Mouse (Mus musculus) ES-CJ7 (cell line): ENCODE results near the gene Zc2hc1b.

Experiments used
- DNase-seq: peaks from one replicate; pipeline ENCODE4 v3.0.0; 2011; ENCODE audit warnings: low read depth, low spot score

Zc2hc1b gene

GRCm38 (mm10) chr10:13172798-13173221, 5.0 kb downstream of the Zc2hc1b start:
- no peak for DNase-seq

GRCm38 (mm10) chr10:13171461-13171860, 6.4 kb downstream of the Zc2hc1b start:
- DNase-seq = no peak

- no peak for DNase-seq
Measured at GRCm38 (mm10) chr10:13170739-13171448, 6.9 kb downstream of the Zc2hc1b start.

- no peak for DNase-seq
Measured at GRCm38 (mm10) chr10:13168461-13168860, 9.4 kb downstream of the Zc2hc1b start.

GRCm38 (mm10) chr10:13162031-13162430, 15.8 kb downstream of the Zc2hc1b start:
- no peak for DNase-seq

GRCm38 (mm10) chr10:13160913-13161312, 16.9 kb downstream of the Zc2hc1b start:
- DNase-seq = no peak

GRCm38 (mm10) chr10:13155377-13155776, 22.4 kb downstream of the Zc2hc1b start:
- no peak for DNase-seq

- no peak for DNase-seq
Measured at GRCm38 (mm10) chr10:13152811-13153364, 24.9 kb downstream of the Zc2hc1b start.

GRCm38 (mm10) chr10:13151353-13151752, 26.5 kb downstream of the Zc2hc1b start:
- DNase-seq = no peak

- DNase-seq = no peak
Measured at GRCm38 (mm10) chr10:13150435-13150834, 27.4 kb downstream of the Zc2hc1b start.

GRCm38 (mm10) chr10:13140434-13140833, 37.4 kb downstream of the Zc2hc1b start:
- no peak for DNase-seq

GRCm38 (mm10) chr10:13137906-13138305, 39.9 kb downstream of the Zc2hc1b start:
- no peak for DNase-seq

GRCm38 (mm10) chr10:13135751-13136150, 42.1 kb downstream of the Zc2hc1b start:
- DNase-seq = no peak

- DNase-seq = no peak
Measured at GRCm38 (mm10) chr10:13135276-13135675, 42.5 kb downstream of the Zc2hc1b start.

- no peak for DNase-seq
Measured at GRCm38 (mm10) chr10:13133850-13134249, 44.0 kb downstream of the Zc2hc1b start.

- no peak for DNase-seq
Measured at GRCm38 (mm10) chr10:13127946-13128345, 49.9 kb downstream of the Zc2hc1b start.

GRCm38 (mm10) chr10:13127335-13127734, 50.5 kb downstream of the Zc2hc1b start:
- DNase-seq = peak; percentile 61

GRCm38 (mm10) chr10:13125811-13126210, 52.0 kb downstream of the Zc2hc1b start:
- no peak for DNase-seq

GRCm38 (mm10) chr10:13119300-13119699, 58.5 kb downstream of the Zc2hc1b start:
- no peak for DNase-seq

GRCm38 (mm10) chr10:13118770-13119102, 59.1 kb downstream of the Zc2hc1b start:
- DNase-seq = no peak

GRCm38 (mm10) chr10:13118024-13118769, 59.6 kb downstream of the Zc2hc1b start:
- DNase-seq = no peak

GRCm38 (mm10) chr10:13116706-13117665, 60.8 kb downstream of the Zc2hc1b start:
- peak; percentile 30 for DNase-seq
